Mouse (Mus musculus): ENCODE results near the gene Nrm. TPM values are rescaled to one million over a fixed set of nuclear protein-coding genes. Genes with fewer than 3 reads are reported as not detected.
A peak's percentile ranks its signal among the peaks of the same experiment; 100 is the strongest.

The Nrm gene
- total and polyA plus RNA-seq, 3 experiments = 11.1 to 49.9 TPM; not detected in 1

- peaks cover 11 to 33% of the 10 kb centered on the region in 2 experiments for H3K36me3 ChIP-seq (ENCODE audit: control insufficient read depth in 1 of 2, insufficient read depth in 2 of 2, low read length in 2 of 2)
- peaks cover 34% of the 10 kb centered on the region for H3K79me2 ChIP-seq (ENCODE audit: control insufficient read depth, insufficient read depth, low read length, poor library complexity)
- H3K27ac ChIP-seq (ENCODE audit: control insufficient read depth, low read depth, low read length) = peak overlapping the region; percentile 78
- no peaks in the 10 kb centered on the region for H3K27me3 ChIP-seq (ENCODE audit: control insufficient read depth in 1 of 2, insufficient read depth in 2 of 2, low read length in 2 of 2)
- peak; percentile 60 for DNase-seq (ENCODE audit: low read depth, low spot score)
- TF ChIP-seq POLR2A (IDR thresholded peaks at IDR 0.05; ENCODE audit: control insufficient read depth in 1 of 2, insufficient read depth in 1 of 2, low read depth in 1 of 2, low read length in 2 of 2, poor library complexity in 1 of 2) = peak in 1 of 2 experiments; percentile 51; a peak in 2 of 4 replicates
- no peak for TF ChIP-seq HCFC1 (IDR thresholded peaks at IDR 0.05; ENCODE audit: low read depth, low read length)
- TF ChIP-seq TAL1 (IDR thresholded peaks at IDR 0.05; ENCODE audit: low read length) = peak; percentile 44
- TF ChIP-seq MYC (IDR thresholded peaks at IDR 0.05; ENCODE audit: low read depth, low read length) = no peak
- TF ChIP-seq GATA1 (IDR thresholded peaks at IDR 0.05; ENCODE audit: low read depth, low read length) = 0 out of 2 replicates have a peak, but pooled peaks have one; percentile 10
- no peak for TF ChIP-seq GABPA (IDR thresholded peaks at IDR 0.05; ENCODE audit: low read depth, low read length)
- H3K4me3 ChIP-seq (ENCODE audit: control insufficient read depth in 1 of 2, insufficient read depth in 1 of 2, low read depth in 2 of 2, low read length in 2 of 2) = no peak overlapping the region
- H3K9ac ChIP-seq (ENCODE audit: control insufficient read depth, low read depth, low read length, poor library complexity, severe bottlenecking) = peak overlapping the region; percentile 99
- H3K9me3 ChIP-seq (replicated peaks; ENCODE audit: insufficient read depth, low read length) = no peaks in the 10 kb centered on the region
- peaks cover 0 to 38% of the 10 kb centered on the region in 2 experiments; a peak in 3 of 4 replicates for H3K4me1 ChIP-seq (ENCODE audit: control insufficient read depth in 1 of 2, insufficient read depth in 2 of 2, low read length in 2 of 2)
Observed at GRCm38 (mm10) chr17:35833894-35834293, 27.2 kb upstream of the Nrm start.

GRCm38 (mm10) chr17:35834696-35835422 is 26.3 kb upstream of the Nrm start:
- peak overlapping the region; percentile 12 to 99; a peak in 3 of 4 replicates for H3K4me3 ChIP-seq (ENCODE audit: control insufficient read depth in 1 of 2, insufficient read depth in 1 of 2, low read depth in 2 of 2, low read length in 2 of 2)
- DNase-seq (ENCODE audit: low read depth, low spot score) = peak; percentile 60
- peaks cover 37% of the 10 kb centered on the region for H3K79me2 ChIP-seq (ENCODE audit: control insufficient read depth, insufficient read depth, low read length, poor library complexity)
- peak overlapping the region; percentile 99 for H3K9ac ChIP-seq (ENCODE audit: control insufficient read depth, low read depth, low read length, poor library complexity, severe bottlenecking)
- TF ChIP-seq CHD2 (IDR thresholded peaks at IDR 0.05; ENCODE audit: low read length) = no peak
- TF ChIP-seq CTCF (IDR thresholded peaks at IDR 0.05 in 2 of 3, conservative IDR thresholded peaks at IDR 0.05 in 1 of 3; ENCODE audit: control insufficient read depth in 1 of 3, insufficient read depth in 1 of 3, low read depth in 2 of 3, low read length in 3 of 3, poor library complexity in 1 of 3, severe bottlenecking in 1 of 3) = peak in 1 of 3 experiments; percentile 11; a peak in 1 of 6 replicates
- peak overlapping the region; percentile 78 for H3K27ac ChIP-seq (ENCODE audit: control insufficient read depth, low read depth, low read length)
- no peaks in the 10 kb centered on the region for H3K27me3 ChIP-seq (ENCODE audit: control insufficient read depth in 1 of 2, insufficient read depth in 2 of 2, low read length in 2 of 2)
- H3K4me1 ChIP-seq (ENCODE audit: control insufficient read depth in 1 of 2, insufficient read depth in 2 of 2, low read length in 2 of 2) = peaks cover 0 to 47% of the 10 kb centered on the region in 2 experiments
- H3K36me3 ChIP-seq (ENCODE audit: control insufficient read depth in 1 of 2, insufficient read depth in 2 of 2, low read length in 2 of 2) = peaks cover 11 to 41% of the 10 kb centered on the region in 2 experiments
- H3K9me3 ChIP-seq (replicated peaks; ENCODE audit: insufficient read depth, low read length) = no peaks in the 10 kb centered on the region

GRCm38 (mm10) chr17:35835424-35836140 is 25.5 kb upstream of the Nrm start:
- Histone ChIP-seq H3K9ac (ENCODE audit: control insufficient read depth, low read depth, low read length, poor library complexity, severe bottlenecking) (peak overlapping the region; percentile 99), H3K79me2 (ENCODE audit: control insufficient read depth, insufficient read depth, low read length, poor library complexity) (peaks cover 37% of the 10 kb centered on the region), H3K27ac (ENCODE audit: control insufficient read depth, low read depth, low read length) (peak overlapping the region; percentile 82), H3K9me3 (replicated peaks; ENCODE audit: insufficient read depth, low read length) (no peaks in the 10 kb centered on the region), H3K4me1 (ENCODE audit: control insufficient read depth in 1 of 2, insufficient read depth in 2 of 2, low read length in 2 of 2) (peaks cover 0 to 49% of the 10 kb centered on the region in 2 experiments), H3K4me3 (ENCODE audit: control insufficient read depth in 1 of 2, insufficient read depth in 1 of 2, low read depth in 2 of 2, low read length in 2 of 2) (peak overlapping the region; percentile 39 to 99), H3K27me3 (ENCODE audit: control insufficient read depth in 1 of 2, insufficient read depth in 2 of 2, low read length in 2 of 2) (no peaks in the 10 kb centered on the region), H3K36me3 (ENCODE audit: control insufficient read depth in 1 of 2, insufficient read depth in 2 of 2, low read length in 2 of 2) (peaks cover 11 to 46% of the 10 kb centered on the region in 2 experiments)
- TF ChIP-seq MYB (IDR thresholded peaks at IDR 0.05; ENCODE audit: low read depth, low read length) = no peak
- TF ChIP-seq NELFE (IDR thresholded peaks at IDR 0.05; ENCODE audit: low read depth, low read length) = no peak
- no peak for TF ChIP-seq CTCF (IDR thresholded peaks at IDR 0.05 in 2 of 3, conservative IDR thresholded peaks at IDR 0.05 in 1 of 3; ENCODE audit: control insufficient read depth in 1 of 3, insufficient read depth in 1 of 3, low read depth in 2 of 3, low read length in 3 of 3, poor library complexity in 1 of 3, severe bottlenecking in 1 of 3)
- TF ChIP-seq RCOR1 (IDR thresholded peaks at IDR 0.05; ENCODE audit: low read depth, low read length) = no peak
- no peak for TF ChIP-seq ZC3H11A (IDR thresholded peaks at IDR 0.05; ENCODE audit: low read depth, low read length)
- DNase-seq (ENCODE audit: low read depth, low spot score) = no peak

Measured in MEL (cell line).